Mouse (Mus musculus): ENCODE data around the gene Efemp2. TPM values are rescaled to one million over a fixed set of nuclear protein-coding genes. Genes with fewer than 3 reads are reported as not detected.
A peak's percentile ranks its signal among the peaks of the same experiment; 100 is the strongest.

Efemp2 gene
- polyA plus RNA-seq, 1 experiment = 0.04 TPM

DNA sequence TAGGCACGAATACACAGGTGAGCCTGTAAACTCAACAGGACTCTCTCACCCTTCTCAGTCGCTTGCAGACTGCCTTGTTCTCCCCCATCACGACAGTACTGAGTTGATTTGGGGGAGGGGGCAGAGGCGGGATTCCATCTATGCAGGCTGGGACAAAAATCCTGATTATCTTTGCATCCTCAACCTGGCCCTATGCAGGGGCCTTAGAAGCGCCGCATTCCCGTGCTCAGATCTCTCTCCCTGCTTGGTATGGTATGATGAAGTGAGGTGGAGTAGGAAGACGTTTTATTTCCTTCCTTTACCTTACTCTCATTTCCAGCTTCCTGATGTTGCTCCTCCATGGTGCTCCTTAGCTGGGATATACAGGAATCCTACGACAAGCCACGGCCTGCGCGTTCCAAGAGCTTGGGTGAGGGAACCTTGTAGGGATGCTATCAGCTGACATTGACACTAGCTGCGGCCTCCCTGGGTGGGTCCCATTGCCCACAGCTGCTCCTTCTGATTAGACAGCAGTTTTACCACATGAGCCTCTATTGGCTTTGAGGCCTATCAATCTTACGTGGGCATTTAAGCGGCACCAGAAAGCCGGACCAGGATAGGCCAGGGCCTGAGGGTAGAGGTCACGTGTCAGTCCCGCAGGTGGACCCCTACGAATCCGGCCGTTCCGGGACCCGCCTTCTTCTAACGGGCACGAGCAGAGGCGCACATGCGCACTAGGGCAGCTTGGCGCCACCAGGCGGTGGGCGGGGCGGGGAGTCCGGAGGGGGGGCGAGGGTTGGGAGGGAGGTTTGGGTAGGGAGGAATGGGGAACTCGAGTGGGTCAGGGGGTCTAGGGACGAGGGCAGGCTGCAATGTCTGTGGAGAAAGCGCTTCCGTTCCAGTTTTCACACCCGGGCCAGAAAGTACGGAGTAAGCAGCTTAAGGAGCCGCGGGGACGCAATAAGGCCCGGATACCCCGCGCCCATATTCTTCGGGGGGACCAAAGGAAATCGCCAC lies 36.6 kb downstream of the Efemp2 start, which contains the start of gene Snx32:
Gene Snx32, minus strand, starts transcription at position 508 of the 996 bp plus-strand sequence.
- peak; percentile 63; the same call in 1 of the 2 replicates for TF ChIP-seq GATA1 (IDR thresholded peaks at IDR 0.05; ENCODE audit: low read length)
- peak; percentile 70 for TF ChIP-seq TAL1 (IDR thresholded peaks at IDR 0.05; ENCODE audit: low read length)
- peak within 1 kb of the TSS; percentile 75 for H3K4me3 ChIP-seq (replicated peaks)
- no peaks in the 10 kb centered on the region for H3K9me3 ChIP-seq (ENCODE audit: control insufficient read depth, low read length)
- H3K4me1 ChIP-seq (ENCODE audit: control insufficient read depth) = peaks cover 53% of the 10 kb centered on the region
- H3K27me3 ChIP-seq (ENCODE audit: control insufficient read depth) = no peaks in the 10 kb centered on the region
- peaks cover 3% of the 10 kb centered on the region for H3K36me3 ChIP-seq (ENCODE audit: control insufficient read depth)

DNA sequence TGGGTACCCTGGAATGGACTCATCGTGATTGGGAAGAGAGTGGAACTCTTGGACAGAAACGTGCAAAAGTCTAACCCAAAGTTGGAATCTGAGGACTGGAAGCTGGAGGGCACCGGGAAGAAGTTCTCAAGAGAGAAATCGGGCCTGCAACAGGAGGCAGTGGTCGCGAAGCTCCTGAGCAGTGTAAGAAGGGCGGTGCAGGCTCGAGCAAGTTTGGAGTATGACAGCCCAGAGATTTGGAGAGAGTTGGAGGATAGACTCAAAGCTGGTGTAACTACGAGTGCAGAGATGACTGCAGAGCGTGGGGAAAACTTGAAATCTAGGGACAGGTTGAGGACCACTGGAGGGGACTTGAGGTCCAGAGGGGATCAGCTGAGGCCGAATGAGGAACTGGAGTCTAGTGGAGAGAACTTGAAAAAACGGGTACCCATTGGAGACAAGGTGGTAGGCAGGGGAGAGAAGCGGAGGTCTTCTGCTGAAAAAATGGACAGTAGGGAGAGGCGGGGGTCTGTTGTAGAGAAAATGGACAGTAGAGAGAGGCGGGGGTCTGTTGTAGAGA lies 37.4 kb downstream of the Efemp2 start:
- Histone ChIP-seq H3K4me3 (replicated peaks) (peak overlapping the region; percentile 75), H3K36me3 (ENCODE audit: control insufficient read depth) (peaks cover 3% of the 10 kb centered on the region), H3K27me3 (ENCODE audit: control insufficient read depth) (no peaks in the 10 kb centered on the region), H3K9me3 (ENCODE audit: control insufficient read depth, low read length) (no peaks in the 10 kb centered on the region), H3K4me1 (ENCODE audit: control insufficient read depth) (peaks cover 51% of the 10 kb centered on the region)
- no peak for TF ChIP-seq GATA1 (IDR thresholded peaks at IDR 0.05; ENCODE audit: low read length)
- no peak for TF ChIP-seq TAL1 (IDR thresholded peaks at IDR 0.05; ENCODE audit: low read length)

DNA sequence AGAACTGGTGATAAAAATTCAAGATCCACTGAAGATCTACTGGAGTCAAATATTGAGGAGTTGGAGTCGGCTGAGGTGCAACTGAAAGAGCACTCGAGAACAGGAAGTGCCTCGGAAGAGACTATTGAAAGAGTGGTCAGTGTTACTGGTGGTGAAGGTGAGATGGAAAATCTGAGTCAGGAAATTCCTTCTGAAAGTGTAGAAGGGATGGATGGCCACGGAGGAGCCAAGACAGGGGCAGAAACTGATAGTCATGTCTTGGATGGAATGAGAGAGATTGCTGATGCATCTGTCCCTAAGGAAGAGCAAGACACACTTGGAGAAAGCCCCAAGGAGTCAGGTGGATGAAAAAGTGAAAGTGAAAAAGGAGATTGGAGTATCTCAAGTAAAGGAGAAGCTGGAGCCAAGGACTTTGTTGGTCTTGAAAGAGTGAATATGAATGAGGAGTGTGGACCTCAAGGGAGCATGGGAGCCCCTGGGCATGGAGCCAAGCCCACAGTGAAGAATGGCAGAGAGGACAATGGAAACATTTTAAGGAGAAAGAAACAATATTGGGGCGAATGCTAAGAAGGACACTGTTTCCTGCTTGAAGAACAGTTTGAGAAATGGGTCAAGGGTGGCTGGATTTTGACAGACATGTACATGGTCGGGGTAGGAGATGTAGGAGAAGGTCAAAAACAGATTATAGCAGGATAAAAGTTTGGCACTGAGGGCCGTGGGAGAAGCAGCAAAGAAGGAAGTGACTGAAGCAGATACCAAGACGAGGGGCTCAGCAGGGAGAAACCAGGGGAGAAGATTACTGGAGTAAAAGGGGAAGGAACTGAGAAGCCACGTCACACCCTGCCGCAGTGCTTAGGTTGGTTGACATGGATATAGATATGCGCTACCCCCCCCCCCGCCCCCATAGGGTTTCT lies 38.6 kb downstream of the Efemp2 start:
- no peaks in the 10 kb centered on the region for H3K27me3 ChIP-seq (ENCODE audit: control insufficient read depth)
- TF ChIP-seq GATA1 (IDR thresholded peaks at IDR 0.05; ENCODE audit: low read length) = no peak
- TF ChIP-seq TAL1 (IDR thresholded peaks at IDR 0.05; ENCODE audit: low read length) = no peak
- no peaks in the 10 kb centered on the region for H3K9me3 ChIP-seq (ENCODE audit: control insufficient read depth, low read length)
- peaks cover 51% of the 10 kb centered on the region for H3K4me1 ChIP-seq (ENCODE audit: control insufficient read depth)
- peaks cover 3% of the 10 kb centered on the region for H3K36me3 ChIP-seq (ENCODE audit: control insufficient read depth)
- H3K4me3 ChIP-seq (replicated peaks) = peak overlapping the region; percentile 1

DNA sequence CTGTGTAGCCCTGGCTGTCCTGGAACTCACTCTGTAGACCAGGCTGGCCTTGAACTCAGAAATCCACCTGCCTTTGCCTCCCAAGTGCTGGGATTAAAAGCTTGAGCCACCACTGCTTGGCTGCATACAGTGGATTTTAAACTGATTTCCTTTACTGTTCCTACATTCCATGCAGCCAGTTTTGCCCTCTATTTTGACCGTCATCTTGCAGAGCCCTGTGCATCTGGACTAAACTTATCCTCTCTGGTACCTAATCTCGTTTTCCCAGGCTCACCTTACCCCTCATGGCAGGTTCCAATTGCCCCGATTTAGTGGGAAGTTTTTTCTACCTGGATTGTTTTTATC lies 39.2 kb downstream of the Efemp2 start:
- no peak for TF ChIP-seq GATA1 (IDR thresholded peaks at IDR 0.05; ENCODE audit: low read length)
- TF ChIP-seq TAL1 (IDR thresholded peaks at IDR 0.05; ENCODE audit: low read length) = no peak
- H3K4me3 ChIP-seq (replicated peaks) = no peak overlapping the region
- H3K4me1 ChIP-seq (ENCODE audit: control insufficient read depth) = peaks cover 49% of the 10 kb centered on the region

DNA sequence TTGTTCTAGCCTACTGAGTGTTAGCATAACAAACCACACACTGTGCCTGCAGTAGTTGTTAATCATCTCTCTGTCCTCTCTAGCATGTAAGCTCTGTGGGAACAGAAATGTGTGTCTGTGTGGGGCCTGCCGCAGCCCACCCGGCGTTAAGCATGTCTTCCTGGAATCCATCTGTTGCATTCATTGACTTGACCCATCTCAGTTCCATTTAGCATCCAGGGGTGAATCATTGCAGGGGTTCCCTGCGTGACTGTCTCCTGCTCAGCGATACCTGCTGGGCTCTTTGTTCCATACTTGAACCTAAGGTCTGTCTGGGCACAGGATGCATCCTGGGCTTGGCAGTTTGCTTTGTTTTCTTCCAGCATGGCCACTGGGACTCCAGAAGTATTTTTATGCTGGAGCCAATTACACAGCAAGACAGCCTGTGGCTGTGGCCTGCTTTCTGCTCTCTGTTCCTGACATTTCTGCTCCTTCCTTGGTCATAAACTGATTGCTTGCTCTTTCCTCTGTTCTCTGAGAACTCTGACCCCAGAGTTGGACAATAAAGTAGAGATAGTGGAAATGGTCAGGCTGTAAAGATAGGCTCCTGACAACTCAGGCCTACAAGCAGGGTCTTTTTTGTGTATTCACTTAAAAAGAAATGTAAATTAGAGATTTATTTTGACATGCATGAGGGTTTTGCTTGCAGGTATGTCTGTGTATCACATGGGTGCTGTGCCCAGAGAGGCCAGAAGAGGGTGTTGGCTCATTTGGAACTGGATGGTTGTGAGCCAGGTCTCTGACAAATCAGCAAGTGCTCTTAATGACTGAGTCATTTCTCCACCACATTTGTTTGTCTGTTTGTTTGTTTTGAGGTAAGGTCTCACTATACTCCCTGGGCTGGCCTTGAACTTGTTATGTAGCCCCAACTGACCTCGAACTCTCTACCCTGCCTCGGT lies 42.4 kb downstream of the Efemp2 start:
- Histone ChIP-seq H3K36me3 (ENCODE audit: control insufficient read depth) (no peaks in the 10 kb centered on the region), H3K4me1 (ENCODE audit: control insufficient read depth) (peaks cover 22% of the 10 kb centered on the region), H3K9me3 (ENCODE audit: control insufficient read depth, low read length) (no peaks in the 10 kb centered on the region), H3K4me3 (replicated peaks) (no peak overlapping the region), H3K27me3 (ENCODE audit: control insufficient read depth) (no peaks in the 10 kb centered on the region)
- TF ChIP-seq TAL1 (IDR thresholded peaks at IDR 0.05; ENCODE audit: low read length) (no peak), GATA1 (IDR thresholded peaks at IDR 0.05; ENCODE audit: low read length) (no peak)

More for the DNA sequence above, 39.2 kb downstream of the Efemp2 start:
- no peaks in the 10 kb centered on the region for H3K27me3 ChIP-seq (ENCODE audit: control insufficient read depth)
- peaks cover 2% of the 10 kb centered on the region for H3K36me3 ChIP-seq (ENCODE audit: control insufficient read depth)
- no peaks in the 10 kb centered on the region for H3K9me3 ChIP-seq (ENCODE audit: control insufficient read depth, low read length)

DNA sequence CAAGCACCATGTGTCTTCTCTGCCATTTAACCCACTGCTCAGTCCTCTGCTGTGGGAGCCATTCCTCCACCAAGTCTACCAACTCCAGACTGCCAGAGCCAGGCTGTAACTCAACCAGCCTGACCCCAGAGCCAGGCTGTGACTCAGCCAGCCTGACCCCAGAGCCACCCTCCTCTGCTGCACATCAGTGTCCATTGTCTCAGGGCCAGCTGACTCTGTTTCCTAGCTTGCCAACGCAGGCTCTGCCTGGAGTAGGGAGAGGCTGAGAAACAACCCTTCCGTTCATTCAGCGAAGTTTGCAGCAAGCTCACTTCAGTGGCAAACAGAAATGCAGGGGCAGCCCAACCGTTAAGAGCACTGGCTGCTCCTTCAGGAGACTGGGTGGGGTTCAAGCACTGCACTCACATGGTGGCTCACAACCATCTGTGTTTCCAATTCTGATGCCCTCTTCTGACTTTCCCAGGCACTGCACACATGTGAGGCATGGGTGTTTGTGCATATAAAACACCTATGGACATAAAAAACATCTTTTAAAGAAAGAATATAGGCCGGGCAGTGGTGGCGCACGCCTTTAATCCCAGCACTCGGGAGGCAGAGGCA lies 43.3 kb downstream of the Efemp2 start:
- no peaks in the 10 kb centered on the region for H3K36me3 ChIP-seq (ENCODE audit: control insufficient read depth)
- H3K27me3 ChIP-seq (ENCODE audit: control insufficient read depth) = no peaks in the 10 kb centered on the region
- TF ChIP-seq TAL1 (IDR thresholded peaks at IDR 0.05; ENCODE audit: low read length) (no peak), GATA1 (IDR thresholded peaks at IDR 0.05; ENCODE audit: low read length) (no peak)
- peaks cover 13% of the 10 kb centered on the region for H3K4me1 ChIP-seq (ENCODE audit: control insufficient read depth)
- H3K4me3 ChIP-seq (replicated peaks) = no peak overlapping the region
- H3K9me3 ChIP-seq (ENCODE audit: control insufficient read depth, low read length) = no peaks in the 10 kb centered on the region

DNA sequence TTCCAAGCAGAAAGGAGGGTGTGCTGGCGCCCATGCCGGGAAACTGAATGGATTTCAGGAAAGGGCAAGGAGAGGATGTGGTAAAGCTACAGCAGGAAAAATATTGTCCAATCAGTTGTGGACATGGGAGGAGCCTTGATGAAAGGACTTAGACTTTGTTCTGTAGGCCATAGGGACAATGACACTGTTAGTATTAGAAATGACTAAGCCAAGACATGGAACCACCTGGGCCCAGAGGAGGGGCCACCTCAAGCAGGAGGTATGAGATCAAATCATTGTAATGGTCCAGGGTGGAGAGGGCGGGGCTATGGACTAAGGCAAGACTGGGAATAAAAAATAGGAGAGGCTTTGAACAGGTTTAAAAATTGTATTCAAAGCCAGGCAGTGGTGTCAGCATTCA lies 45.0 kb downstream of the Efemp2 start:
- H3K4me3 ChIP-seq (replicated peaks) = no peak overlapping the region
- TF ChIP-seq TAL1 (IDR thresholded peaks at IDR 0.05; ENCODE audit: low read length) = no peak
- TF ChIP-seq GATA1 (IDR thresholded peaks at IDR 0.05; ENCODE audit: low read length) = no peak
- H3K9me3 ChIP-seq (ENCODE audit: control insufficient read depth, low read length) = no peaks in the 10 kb centered on the region

More for the DNA sequence above, 45.0 kb downstream of the Efemp2 start:
- no peaks in the 10 kb centered on the region for H3K27me3 ChIP-seq (ENCODE audit: control insufficient read depth)
- no peaks in the 10 kb centered on the region for H3K36me3 ChIP-seq (ENCODE audit: control insufficient read depth)
- peaks cover 3% of the 10 kb centered on the region for H3K4me1 ChIP-seq (ENCODE audit: control insufficient read depth)

Measured in erythroblast, embryonic 14.5 days (primary cell).